Mouse (Mus musculus) mature B cell (primary cell): ENCODE measurements around the gene Slc7a3.
"Not testable (repeated sequence)": the region's sequence is repeated elsewhere in the genome, so short reads cannot be mapped to it uniquely, and the experiment has no call there.

Experiments
- in situ Hi-C: fragments of 300-500 bp; cut with MboI; formaldehyde crosslinking; loops from 2 replicates; pipeline ENCODE4 v1.14.3; 2019

Gene Slc7a3

GRCm38 (mm10) chrX:101085920-101086319 lies at the start of gene Slc7a3:
Gene Slc7a3, minus strand, starts transcription at chrX:101086020.
- in situ Hi-C loops: no loop called here

DNA sequence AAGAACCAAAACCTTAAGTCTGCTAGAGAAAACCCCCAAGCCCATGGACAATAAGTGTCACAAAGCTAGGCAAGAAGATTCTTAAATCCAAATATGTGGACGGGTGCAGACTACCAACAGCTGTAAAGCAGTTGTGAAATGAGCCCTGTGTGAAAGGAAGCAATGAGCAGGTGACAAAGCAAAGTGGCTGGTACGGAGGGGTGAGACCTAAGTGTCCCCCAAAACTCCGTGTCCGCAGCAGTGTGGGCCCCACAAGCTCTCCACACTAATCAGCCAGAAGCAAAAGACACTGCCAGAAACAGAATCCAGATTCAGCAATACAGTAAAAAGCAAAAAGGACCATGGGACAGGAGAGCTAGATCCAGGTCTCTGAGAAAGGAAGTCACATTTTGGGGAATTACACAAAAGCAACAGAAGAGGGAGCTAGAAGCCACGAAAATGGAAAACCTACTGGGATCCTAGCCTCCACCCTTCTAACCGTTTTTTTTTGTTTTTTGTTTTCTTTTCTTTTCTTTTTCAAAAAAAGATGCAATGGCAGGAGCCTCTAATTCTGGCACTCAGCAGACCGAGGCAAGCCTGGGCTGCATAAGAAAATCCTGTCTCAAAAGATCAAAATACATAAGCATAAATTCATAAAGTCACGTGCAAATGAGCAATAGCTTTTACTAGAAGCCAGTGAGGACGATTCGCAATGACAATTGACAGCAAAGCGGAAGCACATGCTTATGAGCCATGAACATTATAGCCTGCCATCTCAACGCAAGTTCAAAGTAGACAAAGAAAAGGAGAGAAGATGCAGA lies 46.4 kb upstream of the Slc7a3 start:
- in situ Hi-C loops: loop anchor here (5.0 kb wide), 1 partner anchor 200 kb away; no protein-coding TSS in a partner anchor

GRCm38 (mm10) chrX:101131001-101131400 lies 45.2 kb upstream of the Slc7a3 start:
- in situ Hi-C loops: loop anchor here (5.0 kb wide), 1 partner anchor 201 kb away; no protein-coding TSS in a partner anchor

GRCm38 (mm10) chrX:101128559-101128958 lies 42.7 kb upstream of the Slc7a3 start:
- in situ Hi-C loops: no loop called here

DNA sequence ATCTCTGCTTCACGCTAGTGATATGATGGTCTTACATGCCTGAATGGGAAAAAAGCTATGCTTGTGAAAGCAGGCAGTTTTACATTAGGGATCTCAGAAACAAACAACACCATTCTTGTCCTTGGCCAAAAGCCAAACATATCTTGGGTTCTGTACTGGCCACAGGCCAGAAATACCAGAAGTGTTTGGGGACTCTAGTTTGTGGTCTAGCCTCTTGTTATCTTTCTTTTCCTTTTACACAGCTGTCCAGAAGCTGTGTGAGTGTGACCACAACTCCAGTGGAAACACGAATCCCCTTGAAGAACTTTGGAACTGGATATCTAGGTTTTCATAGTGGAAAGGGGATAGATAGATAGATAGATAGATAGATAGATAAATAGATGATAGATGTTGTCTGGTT lies 41.2 kb upstream of the Slc7a3 start:
- in situ Hi-C loops: no loop called here

DNA sequence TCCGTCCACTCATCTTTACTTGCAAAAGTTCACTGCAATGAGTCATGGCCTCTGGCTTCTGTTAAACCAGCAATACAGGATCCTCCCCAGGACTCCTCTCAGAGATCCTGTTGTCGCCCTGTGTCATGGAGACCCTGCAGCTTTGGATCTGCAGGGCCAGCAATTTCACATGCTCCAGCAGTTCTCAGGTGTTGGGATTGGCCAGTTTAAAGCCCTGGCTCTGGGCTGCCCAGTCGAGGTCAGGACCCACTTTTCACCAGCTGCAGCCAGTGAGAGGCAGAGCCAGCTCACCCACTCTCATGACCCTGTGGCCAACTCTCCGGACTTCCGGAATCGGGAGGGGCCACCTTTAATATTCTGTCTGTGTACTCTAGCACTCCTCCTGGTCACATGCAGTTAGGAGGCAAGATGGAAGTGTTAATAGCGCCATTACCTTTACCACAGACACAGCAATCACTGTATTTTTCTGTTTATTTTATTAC lies 40.7 kb upstream of the Slc7a3 start:
- in situ Hi-C loops: no loop called here

DNA sequence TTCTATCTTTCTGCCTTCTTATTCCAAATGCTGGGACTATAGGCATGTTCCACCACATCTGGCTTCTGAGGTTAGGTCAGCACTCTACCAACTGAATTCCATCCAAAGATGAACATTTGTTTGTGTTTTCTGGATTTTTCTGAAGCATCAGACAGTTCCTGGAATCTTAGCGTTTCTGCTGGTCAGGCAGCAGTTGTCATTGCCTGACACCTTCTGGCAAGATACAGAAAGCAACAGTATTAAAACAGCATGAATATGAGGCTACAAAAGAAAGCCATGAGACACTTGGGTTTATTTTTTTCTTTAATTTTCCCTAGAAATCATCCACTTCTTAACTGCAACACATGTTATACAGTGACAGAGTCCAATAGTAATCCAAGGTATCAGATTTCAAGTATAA lies 34.7 kb upstream of the Slc7a3 start:
- in situ Hi-C loops: no loop called here

GRCm38 (mm10) chrX:101085211-101085610 lies 609 bp downstream of the Slc7a3 start:
- in situ Hi-C loops: not testable (repeated sequence)

DNA sequence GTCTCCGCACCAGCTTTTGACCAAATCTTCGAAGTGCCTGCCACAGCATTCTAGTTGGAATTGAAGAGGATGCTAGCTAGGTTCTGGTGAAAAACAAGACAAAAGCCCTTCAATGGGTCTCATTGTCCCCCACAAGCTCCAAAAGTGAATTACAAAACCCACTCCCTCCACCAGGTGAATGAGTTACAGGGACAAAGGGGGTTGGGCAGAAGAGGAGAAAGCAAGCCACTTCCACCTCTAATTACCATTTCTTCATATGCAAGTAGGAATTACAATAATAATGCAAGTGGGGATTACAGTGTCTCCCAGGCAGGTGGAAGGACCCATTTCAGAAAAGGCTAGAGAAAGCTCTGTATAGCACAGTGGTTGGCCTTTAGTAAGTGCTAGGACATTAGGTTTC lies 1.6 kb downstream of the Slc7a3 start:
- in situ Hi-C loops: no loop called here

DNA sequence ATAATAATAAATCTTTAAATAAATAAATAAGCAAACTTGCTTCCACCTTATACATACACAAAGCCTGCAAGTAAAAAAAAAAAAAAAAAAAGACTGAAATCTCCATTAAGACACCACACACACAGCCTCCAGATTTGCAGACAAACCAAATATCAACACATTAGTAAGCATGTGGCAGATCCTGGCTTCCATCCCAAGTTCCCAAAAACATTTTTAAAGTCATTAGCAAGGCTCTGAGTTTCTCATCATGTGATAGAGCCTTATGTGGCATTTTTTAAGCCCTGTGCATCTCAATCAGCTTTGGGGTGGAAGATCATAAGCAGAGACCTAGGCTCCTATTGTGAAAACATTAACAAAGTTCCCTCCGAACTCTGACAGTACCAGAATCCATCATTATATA lies 20.6 kb downstream of the Slc7a3 start:
- in situ Hi-C loops: no loop called here

DNA sequence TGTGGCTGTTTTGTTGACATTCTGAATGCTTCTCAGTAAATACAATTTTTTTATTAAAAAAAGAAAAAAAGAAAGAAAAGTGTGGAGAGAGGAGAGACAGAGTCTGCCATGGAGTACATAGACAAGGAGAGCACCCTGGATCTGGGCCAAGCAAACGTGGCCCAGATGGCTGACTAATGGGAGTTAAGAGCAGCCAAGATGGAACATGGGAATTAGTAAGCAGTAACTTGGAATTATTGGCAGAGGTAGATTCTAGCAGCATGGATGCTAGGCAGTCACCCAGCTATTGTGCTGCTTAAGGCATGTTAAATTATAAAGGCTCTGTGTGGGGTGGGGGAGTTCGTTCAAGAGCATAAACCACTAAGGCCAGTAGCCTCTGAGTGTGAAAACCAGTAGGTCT lies 22.3 kb downstream of the Slc7a3 start:
- in situ Hi-C loops: no loop called here

- in situ Hi-C loops: no loop called here
Measured at GRCm38 (mm10) chrX:101059541-101059940, 26.3 kb downstream of the Slc7a3 start, which contains the start of gene Tex11. Gene Tex11, minus strand, starts transcription at chrX:101059667.
